21 mouse cellular contexts compared by ENCODE assay signal in genomic region chr9:32394761-32395161, GRCm38 (mm10). TPM values are rescaled to one million over a fixed set of nuclear protein-coding genes. Genes with fewer than 3 reads are reported as not detected.
"Had no signal": no experiment of that assay in that cellular context is flagged by ENCODE, and none has a peak within 500 bp of the region (broad histone marks: within the 10 kb centered on the region; RNA-seq: fewer than 3 reads in every experiment).

No protein-coding gene starts in this region.

- H3K4me3 ChIP-seq: kidney, embryonic 15.5 days; left cerebral cortex, adult 2 months; limb, embryonic 15.5 days; liver, embryonic 13.5 days; megakaryocyte, embryonic 14.5 days; midbrain, embryonic 15.5 days; neural tube, embryonic 13.5 days had no signal

- H3K27me3 ChIP-seq: kidney, embryonic 15.5 days; limb, embryonic 15.5 days; liver, embryonic 13.5 days; megakaryocyte, embryonic 14.5 days; midbrain, embryonic 15.5 days; neural tube, embryonic 13.5 days had no signal

- H3K9me3 ChIP-seq: kidney, embryonic 15.5 days; limb, embryonic 15.5 days; liver, embryonic 13.5 days; megakaryocyte, embryonic 14.5 days; midbrain, embryonic 15.5 days; neural tube, embryonic 13.5 days had no signal

- H3K4me1 ChIP-seq: limb, embryonic 15.5 days; midbrain, embryonic 15.5 days; neural tube, embryonic 13.5 days had no signal

- H3K27ac ChIP-seq: kidney, embryonic 15.5 days; left cerebral cortex, adult 2 months; limb, embryonic 15.5 days; liver, embryonic 13.5 days; midbrain, embryonic 15.5 days; neural tube, embryonic 13.5 days had no signal

- ATAC-seq: midbrain, embryonic 15.5 days had no signal

- H3K4me2 ChIP-seq: kidney, embryonic 15.5 days; limb, embryonic 15.5 days; liver, embryonic 13.5 days; midbrain, embryonic 11.5 days; midbrain, embryonic 15.5 days; neural tube, embryonic 13.5 days had no signal

- DNase-seq: kidney, adult 18-20 months; kidney, postnatal 14 days; liver, embryonic 13.5 days; lung, adult 18-20 months; lung, postnatal 4 days; right cerebral cortex, postnatal 14 days; thymus, postnatal 4 days had no signal

- H3K36me3 ChIP-seq: kidney, embryonic 15.5 days; limb, embryonic 15.5 days; liver, embryonic 13.5 days; midbrain, embryonic 15.5 days; neural tube, embryonic 13.5 days had no signal

- H3K9ac ChIP-seq: kidney, embryonic 15.5 days; limb, embryonic 15.5 days; liver, embryonic 13.5 days; midbrain, embryonic 15.5 days; neural tube, embryonic 13.5 days had no signal

RNA-seq across cellular contexts. Expression of gene Kcnj1, which starts 22.5 kb away (rescaled TPM):
- total RNA-seq: layer of hippocampus, adult 8-10 months; layer of hippocampus, postnatal 14 days; left cerebral cortex, adult 2 months; left cerebral cortex, postnatal 14 days had no signal
- polyA plus RNA-seq: limb, embryonic 11.5 days; limb, embryonic 15.5 days; liver, embryonic 13.5 days; lung, embryonic 16.5 days; midbrain, embryonic 11.5 days; midbrain, embryonic 15.5 days; neural tube, embryonic 13.5 days; stomach, embryonic 16.5 days had no signal

RNA-seq across cellular contexts. Expression of gene Kcnj5, which starts 50.6 kb away (rescaled TPM):
- total RNA-seq: monocyte, adult 5-6 weeks had no signal
